ENCODE assay signal across 9 mouse cellular contexts in the genomic region with DNA sequence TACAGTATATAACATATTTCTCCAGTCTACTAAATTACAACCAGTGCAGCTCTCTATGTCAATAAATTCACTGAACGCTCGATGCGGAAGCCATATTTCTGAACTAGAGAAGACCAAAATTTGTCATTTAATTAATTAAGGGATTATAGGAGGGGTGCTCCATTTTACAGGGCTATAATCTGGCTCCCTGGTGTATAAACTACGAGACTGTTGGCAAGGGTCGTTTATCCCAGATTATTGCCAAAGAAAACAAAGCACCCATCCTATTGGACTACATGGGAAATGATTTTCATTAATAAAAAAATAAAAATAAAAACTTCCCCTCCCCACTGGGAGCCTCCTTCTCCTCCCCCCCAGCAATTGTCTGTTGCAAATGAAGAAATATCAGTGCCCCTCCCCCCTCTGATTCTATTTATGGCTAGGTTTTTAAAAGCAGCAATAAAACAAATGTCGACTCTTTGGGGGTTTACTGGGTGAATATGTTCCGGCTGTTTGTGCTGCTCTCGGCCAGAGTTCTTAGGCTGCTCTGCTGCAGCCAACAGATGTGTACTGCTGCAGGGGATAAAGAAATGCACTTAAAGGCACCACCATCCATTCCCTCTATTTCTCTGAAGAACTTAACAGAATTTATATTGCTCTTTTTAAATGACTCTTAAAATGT. TPM values are rescaled to one million over a fixed set of nuclear protein-coding genes. Genes with fewer than 3 reads are reported as not detected.
DNase-seq lines count a peak whose midpoint lies in the region; ATAC-seq and TF ChIP-seq lines count a peak whose summit lies in the region.
"Had no signal": no experiment of that assay in that cellular context is flagged by ENCODE, and none has a peak within 500 bp of the region (broad histone marks: within the 10 kb centered on the region; RNA-seq: fewer than 3 reads in every experiment).

No protein-coding gene starts in this region.

- no peak overlapping the region for H3K9ac ChIP-seq in hindbrain, embryonic 16.5 days (ENCODE audit: low read depth, low read length)
- 0 out of 2 replicates have a peak overlapping the region, but pooled peaks have one; percentile 8 for H3K9ac ChIP-seq in limb, embryonic 13.5 days

- no peak for TF ChIP-seq CTCF in gastrocnemius, adult 2 months (IDR thresholded peaks at IDR 0.05)

- H3K27me3 ChIP-seq in hindbrain, embryonic 16.5 days (replicated peaks; ENCODE audit: control insufficient read depth, insufficient read depth, low read length): no peaks in the 10 kb centered on the region
- no peaks in the 10 kb centered on the region for H3K27me3 ChIP-seq in limb, embryonic 13.5 days

- peaks cover 7% of the 10 kb centered on the region for H3K4me1 ChIP-seq in hindbrain, embryonic 16.5 days (ENCODE audit: control insufficient read depth, insufficient read depth, low read depth, low read length)
- H3K4me1 ChIP-seq in limb, embryonic 13.5 days: peaks cover 25% of the 10 kb centered on the region

- no peaks in the 10 kb centered on the region for H3K36me3 ChIP-seq in hindbrain, embryonic 16.5 days (ENCODE audit: control insufficient read depth, insufficient read depth, low read length)
- peaks cover 5% of the 10 kb centered on the region; the same call in 1 of the 2 replicates for H3K36me3 ChIP-seq in limb, embryonic 13.5 days

- peak overlapping the region; percentile 51 for H3K4me3 ChIP-seq in gastrocnemius, adult 2 months
- no peak overlapping the region for H3K4me3 ChIP-seq in hindbrain, embryonic 16.5 days (ENCODE audit: low read length)
- peak overlapping the region; percentile 17 for H3K4me3 ChIP-seq in limb, embryonic 13.5 days

- no peak for ATAC-seq in hindbrain, embryonic 16.5 days
- ATAC-seq in limb, embryonic 13.5 days (ENCODE audit: low FRiP score, low read depth): peak; percentile 86
- ATAC-seq in megakaryocyte, adult 5-6 weeks (ENCODE audit: poor library complexity, severe bottlenecking): no peak

- 41% methylated on average over 8 of the region's 8 CpGs for WGBS in hindbrain, embryonic 16.5 days
- WGBS in limb, embryonic 13.5 days: 10% methylated on average over 8 of the region's 8 CpGs

- peak overlapping the region; percentile 46 for H3K27ac ChIP-seq in gastrocnemius, adult 2 months
- peak overlapping the region; percentile 34; the same call in 1 of the 2 replicates for H3K27ac ChIP-seq in hindbrain, embryonic 16.5 days (ENCODE audit: low read depth, low read length)
- no peak overlapping the region for H3K27ac ChIP-seq in limb, embryonic 13.5 days

- no peaks in the 10 kb centered on the region for H3K9me3 ChIP-seq in hindbrain, embryonic 16.5 days (ENCODE audit: control insufficient read depth, low read length)
- H3K9me3 ChIP-seq in limb, embryonic 13.5 days: no peaks in the 10 kb centered on the region

- intact Hi-C loops in gastrocnemius, adult 2 months (cut with DNase I): loop anchor here (5.0 kb wide), 1 partner anchor 73 kb away; no protein-coding TSS in a partner anchor

- H3K4me2 ChIP-seq in hindbrain, embryonic 16.5 days (ENCODE audit: low read length): peak overlapping the region; percentile 34
- peak overlapping the region; percentile 53 for H3K4me2 ChIP-seq in limb, embryonic 13.5 days (replicated peaks)

- DNase-seq in gastrocnemius, adult 2 months: no peak
- DNase-seq in gastrocnemius, postnatal 10 days: no peak
- peak; percentile 68 for DNase-seq in adipocyte (ENCODE audit: low spot score)
- DNase-seq in layer of hippocampus, adult 9-11 months: no peak
- no peak for DNase-seq in urinary bladder, postnatal 4 days (ENCODE audit: low spot score in 2 of 2)

RNA-seq across cellular contexts. Expression of gene Gm28047, which starts 30.7 kb away (rescaled TPM):
- total RNA-seq in gastrocnemius, adult 2 months (2021): 1 to 10 TPM in 1 of 2 experiments, not detected in 1; 1.8 TPM
- total RNA-seq in gastrocnemius, postnatal 10 days (2021): under 1 TPM in 1 of 2 experiments, not detected in 1; 0.56 TPM
- not detected in 2 replicates for polyA plus RNA-seq in hindbrain, embryonic 16.5 days (2015; fragmentation: Nextera tagmentation; extraction: Ambion mirVana)
- not detected in 2 replicates for polyA plus RNA-seq in limb, embryonic 13.5 days (2015; fragmentation: Nextera tagmentation; extraction: Ambion mirVana)
- not detected in 2 replicates for total RNA-seq in megakaryocyte, adult 5-6 weeks (2015)
- not detected in 2 replicates for total RNA-seq in megakaryocyte, adult 5-6 weeks (2017)
- polyA plus RNA-seq: liver, embryonic 16.5 days had no signal

RNA-seq across cellular contexts. Expression of gene Atf7, which starts 31.1 kb away (rescaled TPM):
- 10 to 100 TPM; 60.2 to 62.5 TPM for total RNA-seq in gastrocnemius, adult 2 months (2021)
- total RNA-seq in gastrocnemius, postnatal 10 days (2021): 10 to 100 TPM; 62.9 to 79.6 TPM
- polyA plus RNA-seq in hindbrain, embryonic 16.5 days (2015; fragmentation: Nextera tagmentation; extraction: Ambion mirVana): 16.5 and 20.6 TPM in 2 replicates
- 47.2 and 51.0 TPM in 2 replicates for polyA plus RNA-seq in limb, embryonic 13.5 days (2015; fragmentation: Nextera tagmentation; extraction: Ambion mirVana)
- total RNA-seq in megakaryocyte, adult 5-6 weeks (2015): 123 and 142 TPM in 2 replicates
- 23.6 and 45.8 TPM in 2 replicates for total RNA-seq in megakaryocyte, adult 5-6 weeks (2017)
